Mouse (Mus musculus) layer of hippocampus, adult 6 months (tissue): ENCODE data around the gene Fsd2. TPM values are rescaled to one million over a fixed set of nuclear protein-coding genes. Genes with fewer than 3 reads are reported as not detected.

ENCODE experiments used
- long read RNA-seq, 2 experiments: library from polyadenylated mRNA; unstranded; transcript quantifications; one replicate each; pipeline ENCODE4 v2.0.0; 2019 to 2020
- polyA plus RNA-seq: library from polyadenylated mRNA; unstranded; fragments of <200 nt; fragmentation: Nextera tagmentation; gene quantifications from 2 replicates; pipeline ENCODE4 v1.2.3, GENCODE M21; 2021

The Fsd2 gene
- 0.26 TPM in 2 replicates for polyA plus RNA-seq
- long read RNA-seq, experiment 1, partial matches to known transcripts, result 0 of 2 reads
- long read RNA-seq, experiment 1, other reads (novel, unspliced or antisense), result 2 of 2 reads
- long read RNA-seq, experiment 2, partial matches to known transcripts, result 1 of 1 reads
- long read RNA-seq, experiment 2, other reads (novel, unspliced or antisense), result 0 of 1 reads

GRCm38 (mm10) chr7:81566892-81567291, at the start of gene Fsd2:
Fsd2 (minus strand) TSS chr7:81566944.

GRCm38 (mm10) chr7:81571108-81571940, 4.6 kb upstream of the Fsd2 start, which contains the start of gene Whamm:
Whamm (plus strand) TSS chr7:81571266.

GRCm38 (mm10) chr7:81498181-81498580, 68.6 kb downstream of the Fsd2 start, which contains the start of gene BC048679:
BC048679 (minus strand) TSS chr7:81498281.

GRCm38 (mm10) chr7:81493331-81494021, 73.3 kb downstream of the Fsd2 start, which contains the start of gene Ap3b2:
Ap3b2 (minus strand) TSS chr7:81493925.

Other genes with a start within 250 kb of the Fsd2 start
- 2,340 and 2,409 TPM in 2 replicates for gene Rps17, start 221.7 kb downstream of the Fsd2 start, polyA plus RNA-seq
- 31.5 and 36.4 TPM in 2 replicates for gene Cpeb1, start 111.5 kb downstream of the Fsd2 start, polyA plus RNA-seq
- gene Ap3b2, start 73.0 kb downstream of the Fsd2 start, polyA plus RNA-seq, result 64.7 and 69.8 TPM in 2 replicates
- not detected in 2 replicates for gene BC048679, start 68.7 kb downstream of the Fsd2 start, polyA plus RNA-seq
- 1.6 and 1.7 TPM in 2 replicates for gene Whamm, start 4.3 kb upstream of the Fsd2 start, polyA plus RNA-seq
- 52.2 and 70.5 TPM in 2 replicates for gene Homer2, start 140.6 kb upstream of the Fsd2 start, polyA plus RNA-seq
- 178 and 181 TPM in 2 replicates for gene Ramac, start 196.0 kb upstream of the Fsd2 start, polyA plus RNA-seq
- 61.0 and 63.7 TPM in 2 replicates for gene 3110040N11Rik, start 222.5 kb upstream of the Fsd2 start, polyA plus RNA-seq